Comparison of ENCODE assay signal across 8 mouse cellular contexts in the genomic region with DNA sequence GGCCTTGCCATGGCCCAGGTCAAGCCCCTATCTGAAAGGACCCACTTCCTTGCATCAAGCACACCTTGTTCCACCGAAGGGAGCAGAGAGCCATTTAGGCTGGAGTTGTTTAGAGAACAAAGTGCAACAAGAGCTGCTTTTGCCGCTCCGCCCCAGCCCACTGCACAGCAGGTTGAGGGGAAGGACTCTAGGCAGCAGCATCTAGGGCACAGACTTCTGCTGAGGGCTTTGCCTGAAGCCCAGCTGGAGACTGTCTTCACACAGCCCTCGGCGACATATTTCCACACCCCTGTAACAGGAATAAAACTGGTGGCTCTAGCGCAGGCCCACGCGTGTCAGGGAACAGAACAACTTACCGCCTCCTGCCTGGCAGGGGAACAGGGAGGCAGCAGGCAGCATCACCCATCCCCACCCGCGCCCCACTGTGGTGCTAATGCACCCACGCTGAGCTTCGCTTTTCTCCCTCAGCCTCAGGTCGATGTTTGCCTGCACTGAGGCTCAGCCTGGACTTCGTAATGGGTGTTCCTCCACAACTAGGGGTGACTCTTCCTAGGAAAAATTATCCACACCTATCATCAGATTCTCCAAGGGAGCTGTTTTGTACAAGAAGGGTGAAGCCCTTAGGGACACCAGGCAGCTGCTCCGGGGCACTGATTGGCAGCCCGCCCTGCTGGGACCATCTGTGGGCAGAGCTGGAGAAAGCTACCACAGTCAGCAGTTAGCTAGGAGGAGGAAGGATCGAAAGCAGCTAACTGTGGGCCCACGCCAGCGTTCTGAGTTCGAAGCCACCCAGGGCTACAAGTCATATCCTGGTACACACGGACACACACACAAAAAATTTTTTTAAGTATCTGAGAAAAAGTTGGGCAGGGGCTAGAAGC. TPM values are rescaled to one million over a fixed set of nuclear protein-coding genes. Genes with fewer than 3 reads are reported as not detected.
A peak's percentile ranks its signal among the peaks of the same experiment; 100 is the strongest.
DNase-seq lines count a peak whose midpoint lies in the region; ATAC-seq lines count a peak whose summit lies in the region.

TSS of gene Gm10840 (plus strand) at position 10 of the 881 bp plus-strand sequence.
TSS of gene Limd2 (minus strand) at position 20 of the 881 bp plus-strand sequence.

- peak; percentile 32 for ATAC-seq in embryonic facial prominence, embryonic 11.5 days (replicated peaks; ENCODE audit: insufficient number of reproducible peaks, low FRiP score, low TSS enrichment, low read depth)
- ATAC-seq in lung, embryonic 16.5 days (ENCODE audit: low read depth): peak; percentile 50

- H3K27me3 ChIP-seq in embryonic facial prominence, embryonic 11.5 days (ENCODE audit: control insufficient read depth, insufficient read depth, low read length): no peaks in the 10 kb centered on the region
- H3K27me3 ChIP-seq in hindbrain, embryonic 10.5 days (ENCODE audit: insufficient read depth, poor library complexity, severe bottlenecking): no peaks in the 10 kb centered on the region
- H3K27me3 ChIP-seq in lung, embryonic 16.5 days (ENCODE audit: control insufficient read depth, insufficient read depth, low read depth, low read length): no peaks in the 10 kb centered on the region

- H3K9me3 ChIP-seq in embryonic facial prominence, embryonic 11.5 days (replicated peaks; ENCODE audit: control insufficient read depth, low read length): no peaks in the 10 kb centered on the region
- no peaks in the 10 kb centered on the region for H3K9me3 ChIP-seq in hindbrain, embryonic 10.5 days
- no peaks in the 10 kb centered on the region for H3K9me3 ChIP-seq in lung, embryonic 16.5 days (ENCODE audit: control insufficient read depth, low read length)

- H3K4me2 ChIP-seq in embryonic facial prominence, embryonic 11.5 days (ENCODE audit: low read depth, low read length): peak within 1 kb of the TSS; percentile 96
- H3K4me2 ChIP-seq in lung, embryonic 16.5 days (ENCODE audit: low read depth, low read length): peak within 1 kb of the TSS; percentile 93

- peak within 1 kb of the TSS; percentile 83 for H3K4me3 ChIP-seq in embryonic facial prominence, embryonic 11.5 days (ENCODE audit: low read depth, low read length)
- H3K4me3 ChIP-seq in hindbrain, embryonic 10.5 days: peak within 1 kb of the TSS; percentile 89
- peak within 1 kb of the TSS; percentile 86 for H3K4me3 ChIP-seq in lung, embryonic 16.5 days (ENCODE audit: low read length)

- WGBS in embryonic facial prominence, embryonic 11.5 days: 30% methylated on average over 22 of the region's 22 CpGs
- WGBS in hindbrain, embryonic 10.5 days: 27% methylated on average over 22 of the region's 22 CpGs
- WGBS in lung, embryonic 16.5 days: 32% methylated on average over 22 of the region's 22 CpGs

- H3K9ac ChIP-seq in embryonic facial prominence, embryonic 11.5 days (replicated peaks; ENCODE audit: low read length): peak within 1 kb of the TSS; percentile 96
- H3K9ac ChIP-seq in lung, embryonic 16.5 days (ENCODE audit: low read length): peak within 1 kb of the TSS; percentile 95

- peak; percentile 34 for DNase-seq in ovary, postnatal 36 days (ENCODE audit: low spot score)
- no peak for DNase-seq in ovary, postnatal 14 days (ENCODE audit: low spot score)
- peak; percentile 64 for DNase-seq in embryonic facial prominence, embryonic 11.5 days (ENCODE audit: low spot score)
- DNase-seq in hindbrain, embryonic 10.5 days (ENCODE audit: low spot score): peak; percentile 73
- DNase-seq in layer of hippocampus, postnatal 14 days (ENCODE audit: low spot score in 2 of 2): peak; percentile 86 to 89
- DNase-seq in retina, embryonic 14.5 days (ENCODE audit: low spot score): peak; percentile 70
- no peak for DNase-seq in ovary, postnatal 10 days (ENCODE audit: low spot score)

- peaks cover 19% of the 10 kb centered on the region for H3K4me1 ChIP-seq in embryonic facial prominence, embryonic 11.5 days (ENCODE audit: control insufficient read depth, insufficient read depth, low read length)
- peaks cover 54% of the 10 kb centered on the region for H3K4me1 ChIP-seq in hindbrain, embryonic 10.5 days (replicated peaks)
- peaks cover 22% of the 10 kb centered on the region for H3K4me1 ChIP-seq in lung, embryonic 16.5 days (replicated peaks; ENCODE audit: control insufficient read depth, insufficient read depth, low read length)

- H3K27ac ChIP-seq in embryonic facial prominence, embryonic 11.5 days (replicated peaks; ENCODE audit: low read depth, low read length): peak within 1 kb of the TSS; percentile 99
- H3K27ac ChIP-seq in hindbrain, embryonic 10.5 days: peak within 1 kb of the TSS; percentile 99
- peak within 1 kb of the TSS; percentile 95 for H3K27ac ChIP-seq in lung, embryonic 16.5 days (ENCODE audit: low read length)

- H3K36me3 ChIP-seq in embryonic facial prominence, embryonic 11.5 days (replicated peaks; ENCODE audit: control insufficient read depth, insufficient read depth, low read depth, low read length): peaks cover 18% of the 10 kb centered on the region
- H3K36me3 ChIP-seq in hindbrain, embryonic 10.5 days: peaks cover 68% of the 10 kb centered on the region
- peaks cover 18% of the 10 kb centered on the region for H3K36me3 ChIP-seq in lung, embryonic 16.5 days (ENCODE audit: control insufficient read depth, insufficient read depth, low read length)

RNA-seq across cellular contexts. Expression of gene Gm10840, which starts in this region (rescaled TPM):
- polyA plus RNA-seq in embryonic facial prominence, embryonic 11.5 days (2014; fragmentation: Nextera tagmentation; extraction: Ambion mirVana): 0.92 TPM in 1 of 2 replicates, not detected in the other
- polyA plus RNA-seq in hindbrain, embryonic 10.5 days (2016; fragmentation: Nextera tagmentation; extraction: Ambion mirVana): 0.67 TPM in 1 of 2 replicates, not detected in the other
- total RNA-seq in layer of hippocampus, postnatal 14 days (2021): not detected
- polyA plus RNA-seq in lung, embryonic 16.5 days (2015; fragmentation: Nextera tagmentation; extraction: Ambion mirVana): not detected in 2 replicates

RNA-seq across cellular contexts. Expression of gene Limd2, which starts in this region (rescaled TPM):
- 431 and 442 TPM in 2 replicates for polyA plus RNA-seq in embryonic facial prominence, embryonic 11.5 days (2014; fragmentation: Nextera tagmentation; extraction: Ambion mirVana)
- polyA plus RNA-seq in hindbrain, embryonic 10.5 days (2016; fragmentation: Nextera tagmentation; extraction: Ambion mirVana): 366 and 418 TPM in 2 replicates
- total RNA-seq in layer of hippocampus, postnatal 14 days (2021): 100 to 1,000 TPM; 139 to 142 TPM
- polyA plus RNA-seq in lung, embryonic 16.5 days (2015; fragmentation: Nextera tagmentation; extraction: Ambion mirVana): 218 and 247 TPM in 2 replicates

Comparison
In these comparisons a context has a peak if more than half of its experiments do, and no peak if none do; other contexts are left out.
1. DNase-seq: peak in ovary, postnatal 36 days (single experiment), embryonic facial prominence, embryonic 11.5 days (single experiment), hindbrain, embryonic 10.5 days (single experiment), layer of hippocampus, postnatal 14 days (2 of 2) and retina, embryonic 14.5 days (single experiment); none in ovary, postnatal 14 days (single experiment) and ovary, postnatal 10 days (single experiment).
2. Peak in every context shown above with its lines, with median percentiles within 50 percentile points of each other: H3K27ac ChIP-seq and H3K4me3 ChIP-seq.